Mouse (Mus musculus): ENCODE measurements at regions not wholly inside any gene's neighbourhood (a gene's known extent, or its start where the extent isn't known, plus 50 kb on each side); places are given as distances from the start of the nearest gene placed in this dataset.

GRCm38 (mm10) chr9:50430147-50430546, 64.2 kb upstream of the Plet1 start:
- TF ChIP-seq GATA1 (IDR thresholded peaks at IDR 0.05; ENCODE audit: borderline replicate concordance, low read length), result no peak
- TF ChIP-seq FLI1 (IDR thresholded peaks at IDR 0.05; ENCODE audit: low read length), result no peak

Measured in megakaryocyte, embryonic 14.5 days (primary cell).